In genomic region chr17:84234785-84235184, GRCm38 (mm10) we compare ENCODE assay signal across 6 mouse cellular contexts. TPM values are rescaled to one million over a fixed set of nuclear protein-coding genes. Genes with fewer than 3 reads are reported as not detected.
A peak's percentile ranks its signal among the peaks of the same experiment; 100 is the strongest.
DNase-seq lines count a peak whose midpoint lies in the region; ATAC-seq and TF ChIP-seq lines count a peak whose summit lies in the region.
"Not testable (repeated sequence)": the region's sequence is repeated elsewhere in the genome, so short reads cannot be mapped to it uniquely, and the experiment has no call there.

No protein-coding gene starts in this region.

- not testable (repeated sequence) for TF ChIP-seq CTCF in bone marrow, adult 2 months (IDR thresholded peaks at IDR 0.05; ENCODE audit: control insufficient read depth, insufficient read depth, low read length); liver, adult 2 months (IDR thresholded peaks at IDR 0.05; ENCODE audit: low read depth, low read length); liver, embryonic 14.5 days (IDR thresholded peaks at IDR 0.05; ENCODE audit: low read depth); lung, embryonic 14.5 days (IDR thresholded peaks at IDR 0.05; ENCODE audit: low read depth)

- WGBS in bone marrow, adult 2 months = 74% methylated on average over 2 of the region's 4 CpGs
- no CpG with 5 or more reads among the region's 4 CpGs for WGBS in intestine, embryonic 15.5 days
- WGBS in liver, adult 2 months = 100% methylated on average over 2 of the region's 4 CpGs
- 80% methylated on average over 2 of the region's 4 CpGs for WGBS in liver, embryonic 14.5 days (ENCODE audit: insufficient replicate concordance)
- 100% methylated on average over 2 of the region's 4 CpGs for WGBS in lung, embryonic 14.5 days
- WGBS in midbrain, embryonic 10.5 days = no CpG with 5 or more reads among the region's 4 CpGs

- H3K79me2 ChIP-seq in liver, adult 2 months (ENCODE audit: control insufficient read depth, insufficient read depth, low read length) = not testable (repeated sequence)

- H3K9ac ChIP-seq in intestine, embryonic 15.5 days; liver, embryonic 14.5 days (replicated peaks); lung, embryonic 14.5 days: not testable (repeated sequence)
- peak overlapping the region; percentile 66; the same call in 1 of the 2 replicates for H3K9ac ChIP-seq in liver, adult 2 months (ENCODE audit: low read depth, low read length)

- peak overlapping the region; percentile 83; the same call in 1 of the 2 replicates for H3K27ac ChIP-seq in bone marrow, adult 2 months (ENCODE audit: control insufficient read depth, insufficient read depth, low read depth, low read length, poor library complexity)
- H3K27ac ChIP-seq in intestine, embryonic 15.5 days; liver, adult 2 months (replicated peaks; ENCODE audit: insufficient read depth, low read depth, low read length); liver, embryonic 14.5 days; lung, embryonic 14.5 days (ENCODE audit: low read depth): not testable (repeated sequence)
- H3K27ac ChIP-seq in midbrain, embryonic 10.5 days (replicated peaks) = 0 out of 2 replicates have a peak overlapping the region, but pooled peaks have one; percentile 39

- H3K4me3 ChIP-seq in bone marrow, adult 2 months (replicated peaks; ENCODE audit: control insufficient read depth, low read depth, low read length); intestine, embryonic 15.5 days (replicated peaks); liver, adult 2 months (ENCODE audit: insufficient read depth, low read depth, low read length); liver, embryonic 14.5 days (ENCODE audit: insufficient read depth in 1 of 2, low read depth in 2 of 2, low read length in 2 of 2); lung, embryonic 14.5 days (ENCODE audit: low read depth, low read length); midbrain, embryonic 10.5 days: not testable (repeated sequence)

- peak; percentile 36; the same call in 1 of the 2 replicates for ATAC-seq in intestine, embryonic 15.5 days
- peak; percentile 66 for ATAC-seq in liver, embryonic 14.5 days (ENCODE audit: insufficient read depth)
- 0 out of 2 replicates have a peak, but pooled peaks have one; percentile 35 for ATAC-seq in lung, embryonic 14.5 days (ENCODE audit: insufficient read depth)

- H3K4me2 ChIP-seq in intestine, embryonic 15.5 days (replicated peaks); liver, embryonic 14.5 days (ENCODE audit: low read depth); lung, embryonic 14.5 days: not testable (repeated sequence)

- not testable (repeated sequence) for H3K27me3 ChIP-seq in intestine, embryonic 15.5 days (replicated peaks); liver, adult 2 months (ENCODE audit: control insufficient read depth, insufficient read depth, low read length); liver, embryonic 14.5 days (ENCODE audit: control insufficient read depth, insufficient read depth, low read length); lung, embryonic 14.5 days (ENCODE audit: insufficient read depth, low read length); midbrain, embryonic 10.5 days (ENCODE audit: low read depth, poor library complexity, severe bottlenecking)

- not testable (repeated sequence) for H3K9me3 ChIP-seq in intestine, embryonic 15.5 days; liver, embryonic 14.5 days (ENCODE audit: control insufficient read depth, low read length); lung, embryonic 14.5 days (ENCODE audit: low read depth, low read length); midbrain, embryonic 10.5 days (replicated peaks)

- TF ChIP-seq EP300 in liver, embryonic 14.5 days (IDR thresholded peaks at IDR 0.05; ENCODE audit: low read depth) = not testable (repeated sequence)

- not testable (repeated sequence) for H3K36me3 ChIP-seq in intestine, embryonic 15.5 days; liver, adult 2 months (ENCODE audit: control insufficient read depth, insufficient read depth, low read length); liver, embryonic 14.5 days (replicated peaks; ENCODE audit: control insufficient read depth, insufficient read depth, low read depth); lung, embryonic 14.5 days (ENCODE audit: insufficient read depth)
- peaks cover 16% of the 10 kb centered on the region; the same call in 1 of the 2 replicates for H3K36me3 ChIP-seq in midbrain, embryonic 10.5 days

- not testable (repeated sequence) for TF ChIP-seq POLR2A in bone marrow, adult 2 months (IDR thresholded peaks at IDR 0.05; ENCODE audit: borderline replicate concordance, control insufficient read depth, low read depth, low read length); liver, adult 2 months (IDR thresholded peaks at IDR 0.05; ENCODE audit: extremely low read depth, insufficient read depth, low read length)

- not testable (repeated sequence) for DNase-seq in liver, adult 2 months (ENCODE audit: extremely low read depth, low read depth, low spot score); liver, embryonic 14.5 days (ENCODE audit: low read depth in 3 of 3, low spot score in 3 of 3); lung, embryonic 14.5 days; midbrain, embryonic 10.5 days (ENCODE audit: low spot score)

- H3K4me1 ChIP-seq in bone marrow, adult 2 months (ENCODE audit: control insufficient read depth, insufficient read depth, low read length); intestine, embryonic 15.5 days (replicated peaks); lung, embryonic 14.5 days (ENCODE audit: insufficient read depth); midbrain, embryonic 10.5 days: not testable (repeated sequence)
- peaks cover 18% of the 10 kb centered on the region for H3K4me1 ChIP-seq in liver, adult 2 months (ENCODE audit: control insufficient read depth, insufficient read depth, low read length)
- peaks cover 3 to 31% of the 10 kb centered on the region in 2 experiments for H3K4me1 ChIP-seq in liver, embryonic 14.5 days (replicated peaks; ENCODE audit: control insufficient read depth in 2 of 2, insufficient read depth in 2 of 2, low read length in 1 of 2)

RNA-seq across cellular contexts. Expression of gene Zfp36l2, which starts 47.0 kb away (rescaled TPM):
- 45.8 and 74.0 TPM in 2 replicates for polyA plus RNA-seq in bone marrow, adult 2 months (2011; ENCODE audit: insufficient read depth, insufficient read length, low replicate concordance, missing spikeins)
- 23.2 and 29.7 TPM in 2 replicates for polyA plus RNA-seq in intestine, embryonic 15.5 days (2015; fragmentation: Nextera tagmentation; extraction: Ambion mirVana)
- total RNA-seq in liver, adult 2 months (2014; rRNA removed) = 18.7 and 22.3 TPM in 2 replicates
- 17.3 and 26.5 TPM in 2 replicates for polyA plus RNA-seq in liver, adult 2 months (2012; rRNA removed)
- 22.7 and 27.3 TPM in 2 replicates for polyA plus RNA-seq in liver, embryonic 14.5 days (2012; rRNA removed)
- 9.9 and 11.6 TPM in 2 replicates for polyA plus RNA-seq in liver, embryonic 14.5 days (2014; fragmentation: Nextera tagmentation; extraction: Ambion mirVana)
- polyA plus RNA-seq in lung, embryonic 14.5 days (2014; fragmentation: Nextera tagmentation; extraction: Ambion mirVana) = 20.8 and 21.9 TPM in 2 replicates
- polyA plus RNA-seq in midbrain, embryonic 10.5 days (2016; fragmentation: Nextera tagmentation; extraction: Ambion mirVana) = 7.8 and 8.1 TPM in 2 replicates
